Mouse (Mus musculus): ENCODE results near the gene Hrh2.

The Hrh2 gene

DNA sequence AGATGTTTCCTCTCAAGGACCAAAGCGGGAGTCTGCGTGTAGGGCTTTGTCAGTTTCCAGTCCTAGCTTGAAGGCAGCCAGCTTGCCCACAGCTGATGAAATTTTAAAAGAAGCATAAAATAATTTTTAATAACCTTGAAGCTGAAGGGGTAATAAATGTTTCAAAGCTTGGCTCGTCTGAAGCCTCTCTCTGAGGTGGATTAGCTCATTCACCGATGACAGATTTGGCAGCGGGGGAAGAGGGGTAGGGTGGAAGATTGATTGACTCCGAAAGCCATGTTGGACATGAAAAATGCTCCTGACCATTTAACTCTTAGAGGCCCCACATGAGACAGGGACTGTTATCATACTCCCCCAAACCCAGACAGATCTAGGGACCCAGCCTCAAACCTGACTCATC, 71.7 kb downstream of the Hrh2 start:
- DNase-seq (ENCODE audit: low spot score), result no peak

DNA sequence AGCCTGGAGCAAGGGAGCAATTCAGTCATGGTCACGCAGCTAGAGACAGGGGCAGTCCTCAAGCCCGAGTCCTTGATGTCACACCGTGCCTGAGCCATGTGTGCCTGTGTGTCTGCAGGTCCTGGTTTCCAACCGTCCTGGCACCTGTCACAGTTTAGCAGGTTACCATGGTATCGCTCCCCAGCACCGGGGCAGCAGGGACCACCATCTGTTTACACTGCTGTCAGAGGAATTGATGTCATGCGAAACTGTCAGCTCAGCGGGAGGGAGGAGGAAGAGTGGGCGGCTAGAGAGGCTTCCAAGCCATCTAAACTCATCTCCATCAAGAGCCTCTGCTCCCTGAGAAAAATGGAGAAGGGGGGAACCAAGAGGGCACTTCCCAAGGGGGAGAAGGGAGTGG, 74.5 kb downstream of the Hrh2 start:
- no peak for DNase-seq (ENCODE audit: low spot score)

DNA sequence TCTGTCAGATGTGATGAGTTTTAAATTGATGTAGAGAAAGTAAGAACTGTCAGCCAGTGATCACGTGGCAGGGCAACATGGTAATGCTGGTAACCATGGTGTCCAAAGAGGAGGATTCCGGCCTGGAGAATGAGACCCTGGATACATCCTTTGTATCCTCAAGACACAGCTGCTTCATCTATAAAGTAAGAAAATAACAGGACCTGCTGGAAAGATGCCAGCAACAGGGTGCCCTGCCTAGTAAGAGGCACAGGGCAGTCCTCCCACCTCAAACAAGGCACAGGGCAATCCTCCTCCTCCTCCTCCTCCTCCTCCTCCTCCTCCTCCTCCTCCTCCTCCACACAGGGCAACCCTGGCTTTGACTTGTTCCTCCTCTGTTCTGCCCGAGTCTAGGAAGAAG, 77.2 kb downstream of the Hrh2 start:
- no peak for DNase-seq (ENCODE audit: low spot score)

DNA sequence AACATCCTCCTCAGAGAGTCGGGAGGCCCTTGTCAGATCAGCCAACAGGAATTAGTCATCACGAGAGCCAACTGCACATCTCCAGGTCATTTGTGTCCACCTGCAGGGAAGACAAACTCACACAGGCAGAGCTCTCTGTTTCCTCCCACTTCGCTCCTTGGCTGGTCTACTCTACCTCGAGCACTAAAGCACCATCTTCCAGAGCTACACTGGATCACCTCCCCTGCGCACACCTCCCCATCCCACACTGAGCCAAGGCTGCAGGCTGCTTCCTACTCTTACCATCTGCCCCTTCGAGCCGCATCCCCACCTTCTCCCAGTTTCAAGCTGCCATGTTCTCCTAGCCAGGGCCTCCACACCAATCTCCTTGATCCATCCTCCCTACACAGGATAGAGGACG, 77.7 kb downstream of the Hrh2 start:
- no peak for DNase-seq (ENCODE audit: low spot score)

DNA sequence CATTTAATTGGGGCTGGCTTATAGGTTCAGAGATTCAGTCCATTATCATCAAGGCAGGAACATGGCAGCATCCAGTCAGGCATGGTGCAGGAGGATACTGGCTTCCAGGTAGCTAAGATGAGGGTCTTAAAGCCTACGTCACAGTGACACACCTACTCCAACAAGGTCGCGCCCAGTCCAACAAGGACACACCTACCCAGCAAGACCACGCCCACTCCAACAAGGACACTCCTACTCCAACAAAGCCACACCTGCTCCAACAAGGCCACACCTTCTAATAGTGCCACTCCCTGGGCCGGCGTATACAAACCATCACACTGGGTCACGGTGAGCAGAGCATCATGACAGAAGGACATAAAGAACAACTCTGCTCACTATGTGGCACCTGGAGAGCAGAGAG, 80.1 kb downstream of the Hrh2 start:
- DNase-seq (ENCODE audit: low spot score), result no peak

DNA sequence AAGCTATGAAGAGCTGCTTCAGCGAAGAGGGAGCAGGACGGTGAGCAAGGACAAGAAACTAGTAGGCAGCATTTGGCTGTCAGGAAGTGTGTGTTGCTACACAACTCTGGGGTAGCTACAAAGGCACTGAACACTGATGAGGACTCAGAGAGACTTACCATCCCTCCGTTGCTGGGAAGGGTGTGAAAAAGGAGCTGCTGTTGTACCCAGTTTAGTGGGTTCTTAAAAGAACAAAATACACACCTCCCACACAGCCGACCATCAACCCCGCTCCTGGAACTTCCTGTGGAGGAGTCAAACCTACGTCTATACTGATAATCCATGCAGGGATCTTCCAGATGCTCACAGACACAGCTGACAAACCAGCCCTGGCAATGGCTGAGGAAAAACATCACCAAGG, 85.5 kb downstream of the Hrh2 start:
- DNase-seq (ENCODE audit: low spot score), result no peak

DNA sequence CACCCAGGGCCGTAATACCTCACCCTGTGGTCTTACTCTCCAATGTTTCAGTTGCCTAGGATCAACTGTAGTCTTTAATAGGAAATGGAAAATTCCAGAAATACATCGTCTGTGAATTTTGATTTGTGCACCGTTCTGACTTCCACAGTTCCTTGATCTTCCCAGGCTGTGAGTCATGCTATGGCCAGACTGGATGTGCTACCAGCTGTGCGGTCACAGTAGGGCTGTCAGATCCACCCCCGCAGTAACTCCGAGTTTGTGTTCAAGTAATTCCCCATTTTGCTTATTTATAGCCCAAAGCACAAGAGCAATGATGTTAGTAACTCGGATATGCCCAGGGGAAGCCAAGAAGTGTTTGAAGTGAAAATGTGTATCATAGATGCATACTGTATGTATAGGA, 88.4 kb downstream of the Hrh2 start:
- DNase-seq (ENCODE audit: low spot score), result no peak

DNA sequence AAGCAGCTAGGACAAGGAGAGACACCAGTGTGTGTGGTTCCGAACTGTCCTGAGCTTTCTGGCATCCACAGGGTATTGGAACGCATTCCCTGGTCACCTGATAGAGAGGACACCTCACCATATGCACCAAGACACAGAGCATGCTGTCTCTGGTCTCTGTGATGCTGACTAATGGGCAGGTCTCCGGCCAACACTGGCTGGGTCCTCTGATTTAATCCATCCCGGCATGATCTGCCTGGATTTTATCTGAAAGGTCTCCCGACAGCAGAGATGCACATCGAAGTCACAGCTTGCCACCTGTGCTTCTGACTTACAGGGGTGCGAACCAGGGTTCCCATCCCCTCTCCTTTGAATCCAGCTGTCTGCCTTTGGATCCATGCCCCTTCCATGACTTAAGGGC, 89.2 kb downstream of the Hrh2 start:
- DNase-seq (ENCODE audit: low spot score), result no peak

DNA sequence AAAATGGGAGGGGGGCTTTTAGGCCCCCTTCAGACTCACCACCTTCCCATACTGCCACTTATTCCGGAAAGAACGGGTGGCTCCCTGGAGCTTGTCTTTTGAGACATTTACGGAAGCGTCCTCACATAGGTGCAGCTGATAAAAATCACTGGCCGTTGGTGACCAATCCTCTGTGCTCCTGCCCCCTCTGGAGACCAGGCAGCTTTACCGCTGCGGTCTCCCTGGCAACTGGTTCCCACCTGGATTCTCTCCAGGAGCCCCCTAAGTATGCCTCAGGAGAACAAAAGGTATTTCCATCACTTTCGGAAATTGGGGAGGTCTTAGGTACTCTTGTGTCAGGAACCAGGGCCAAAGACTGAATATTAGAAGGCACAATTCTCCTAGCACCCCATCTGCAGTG, 89.7 kb downstream of the Hrh2 start:
- no peak for DNase-seq (ENCODE audit: low spot score)

DNA sequence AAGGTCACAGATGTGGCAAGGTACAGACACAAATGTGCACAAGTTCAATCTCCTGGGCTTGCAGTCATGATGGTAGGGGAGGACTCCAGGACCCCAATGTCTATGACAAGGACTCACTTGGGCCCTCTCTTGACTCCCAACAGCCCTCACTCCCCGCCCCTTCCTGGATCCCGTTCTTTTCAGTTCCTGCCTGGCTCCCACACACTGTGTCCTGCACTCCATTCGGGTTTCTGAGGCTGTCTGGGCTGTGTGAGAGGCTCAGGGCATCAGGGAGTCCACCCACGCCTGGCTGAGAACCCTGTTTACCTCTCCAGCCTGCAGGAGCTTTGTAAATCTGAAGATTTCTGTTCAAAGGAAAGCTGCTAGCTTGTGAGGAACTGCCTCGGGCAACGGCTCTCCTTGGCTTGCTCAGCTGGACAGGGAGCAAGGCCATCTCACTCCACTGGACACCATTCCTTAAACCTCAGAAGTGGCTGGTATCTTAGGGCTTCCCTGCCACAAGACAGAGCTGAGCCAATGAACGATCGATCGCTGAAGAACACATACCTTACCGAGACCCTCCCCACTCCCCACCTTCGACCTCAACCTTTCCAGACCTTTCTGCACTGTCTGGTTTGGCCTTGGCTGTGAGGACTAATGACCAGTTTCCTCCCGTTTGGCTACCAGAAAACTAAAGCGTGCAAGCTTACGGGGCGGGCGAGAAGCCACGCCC, 90.4 kb downstream of the Hrh2 start:
- no peak for DNase-seq (ENCODE audit: low spot score)

DNA sequence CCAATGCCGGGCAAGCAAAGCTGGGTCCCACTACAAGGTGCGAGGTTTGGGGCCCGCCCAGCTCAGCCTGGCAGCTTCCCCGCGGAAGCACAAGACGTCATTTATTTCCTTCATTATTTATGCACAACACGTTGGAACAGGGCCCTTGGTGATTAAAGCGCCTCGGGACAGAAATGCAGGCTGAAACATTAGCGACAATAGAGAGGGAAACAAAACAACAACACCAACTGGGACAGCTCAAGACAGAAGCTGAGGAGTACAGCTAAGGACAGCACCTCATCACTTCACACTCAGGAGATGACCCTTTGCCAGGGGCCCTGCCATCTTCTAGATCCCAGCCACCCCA, 90.9 kb downstream of the Hrh2 start:
- no peak for DNase-seq (ENCODE audit: low spot score)

All from c-Kit-positive CD71-positive TER-119-positive erythroid progenitor cells, embryonic 14.5 days (primary cell).